Mouse (Mus musculus): ENCODE measurements around the gene Kdm6b. TPM values are rescaled to one million over a fixed set of nuclear protein-coding genes. Genes with fewer than 3 reads are reported as not detected.

Kdm6b gene
- total and polyA plus RNA-seq, 3 experiments: 0.66 to 7.2 (median 5.7) TPM

DNA sequence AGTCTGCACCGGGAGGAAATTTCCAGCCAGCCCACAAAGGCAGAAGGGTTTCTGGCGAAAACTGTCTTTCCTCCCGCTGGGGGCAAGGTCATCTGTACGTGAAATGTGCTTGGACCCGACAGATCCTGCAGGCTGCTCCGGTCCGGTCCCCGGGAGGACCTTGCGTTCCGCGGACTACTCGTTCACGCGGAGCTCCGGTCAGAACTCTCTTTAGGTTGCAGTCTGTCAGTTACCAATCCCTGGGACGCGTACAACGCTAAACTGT lies 3.5 kb downstream of the Kdm6b start:
- peak overlapping the region; percentile 96 for H3K27ac ChIP-seq (ENCODE audit: insufficient read depth, low read depth)
- H3K9ac ChIP-seq (ENCODE audit: insufficient read depth, low read depth): peak overlapping the region; percentile 90
- H3K36me3 ChIP-seq (replicated peaks in 1 of 2; ENCODE audit: control insufficient read depth in 1 of 2, insufficient read depth in 1 of 2, low read length in 1 of 2): peaks cover 25 to 31% of the 10 kb centered on the region in 2 experiments
- H3K4me1 ChIP-seq (ENCODE audit: control insufficient read depth in 1 of 2, insufficient read depth in 2 of 2): peaks cover 28 to 50% of the 10 kb centered on the region in 2 experiments
- in situ Hi-C loops (cut with MboI; ENCODE audit: low pct_ligation_motif_present, low pct_unique_long_range_greater_than_20kb, low sequenced_read_pairs) (no loop called here), dilution Hi-C loops (cut with MboI; ENCODE audit: extremely low pct_ligation_motif_present, extremely low pct_unique_long_range_greater_than_20kb, low sequenced_read_pairs) (no loop called here)
- H3K79me2 ChIP-seq (replicated peaks; ENCODE audit: control insufficient read depth, extremely low read depth, insufficient read depth, poor library complexity, severe bottlenecking): peaks cover 7% of the 10 kb centered on the region; the same call in 1 of the 2 replicates
- H3K27me3 ChIP-seq (replicated peaks): peaks cover 7% of the 10 kb centered on the region
- H3K9me3 ChIP-seq (replicated peaks; ENCODE audit: low read length): no peaks in the 10 kb centered on the region
- DNase-seq (ENCODE audit: extremely low read depth): no peak
- peak overlapping the region; percentile 60 to 73 (median 67) for H3K4me3 ChIP-seq (replicated peaks in 1 of 3; ENCODE audit: low read depth in 2 of 3, low read length in 2 of 3, poor library complexity in 1 of 3)
- H3K4me2 ChIP-seq (ENCODE audit: insufficient read depth, low read depth, poor library complexity, severe bottlenecking): peak overlapping the region; percentile 80
- TF ChIP-seq NELFE (IDR thresholded peaks at IDR 0.05; ENCODE audit: low read depth, low read length) (0 out of 2 replicates have a peak, but pooled peaks have one; percentile 4), MAZ (IDR thresholded peaks at IDR 0.05; ENCODE audit: low read depth, low read length) (no peak), MAX (IDR thresholded peaks at IDR 0.05; ENCODE audit: low read length) (0 out of 2 replicates have a peak, but pooled peaks have one; percentile 37), RCOR1 (conservative IDR thresholded peaks at IDR 0.05; ENCODE audit: low read depth, low read length) (no peak), E2F4 (IDR thresholded peaks at IDR 0.05; ENCODE audit: insufficient replicate concordance, low read depth, low read length) (no peak), ZNF384 (IDR thresholded peaks at IDR 0.05; ENCODE audit: low read depth, low read length) (no peak), ETS1 (conservative IDR thresholded peaks at IDR 0.05; ENCODE audit: low read depth, low read length) (no peak), USF1 (IDR thresholded peaks at IDR 0.05; ENCODE audit: low read depth, low read length) (no peak), ZMIZ1 (IDR thresholded peaks at IDR 0.05; ENCODE audit: low read depth, low read length) (0 out of 2 replicates have a peak, but pooled peaks have one; percentile 15), MAFK (IDR thresholded peaks at IDR 0.05; ENCODE audit: insufficient replicate concordance, low read length) (no peak), SIN3A (IDR thresholded peaks at IDR 0.05; ENCODE audit: low read length) (no peak), ZKSCAN1 (IDR thresholded peaks at IDR 0.05; ENCODE audit: borderline replicate concordance, low read depth, low read length) (no peak)

DNA sequence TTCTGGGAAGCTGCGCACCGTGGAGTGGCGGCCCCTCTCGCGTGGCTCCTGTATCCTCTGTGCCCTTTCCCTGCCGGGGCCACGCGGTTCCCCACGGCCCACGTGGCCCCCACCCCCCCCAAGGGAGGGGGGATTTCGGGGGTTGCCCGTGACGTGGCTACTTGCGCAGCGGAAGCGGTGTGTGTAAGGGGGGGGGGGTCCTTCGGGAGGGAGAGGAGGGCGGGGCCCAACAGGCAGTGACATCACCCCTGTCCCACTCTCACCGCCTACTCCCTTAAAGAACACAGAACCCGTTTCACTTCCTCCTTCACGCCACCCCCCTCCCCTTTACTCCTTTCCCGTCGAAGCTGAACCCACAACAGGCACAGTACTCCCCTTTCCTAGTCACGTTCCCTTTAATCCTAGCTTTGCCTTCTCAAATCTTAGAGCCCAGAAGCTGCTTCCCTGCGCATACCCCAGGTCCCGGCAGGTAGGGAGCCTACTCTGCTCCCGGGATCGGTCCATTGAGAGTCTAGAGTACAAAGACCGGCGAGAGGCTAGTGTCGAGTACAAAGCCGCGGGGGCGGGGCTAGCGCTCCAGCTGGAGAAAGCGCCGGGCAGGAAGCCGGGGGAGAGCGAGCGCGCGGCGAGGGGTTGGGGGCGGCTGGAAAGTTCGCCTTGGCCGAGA lies 4.0 kb downstream of the Kdm6b start:
- peak overlapping the region; percentile 60 to 73 (median 67) for H3K4me3 ChIP-seq (replicated peaks in 1 of 3; ENCODE audit: low read depth in 2 of 3, low read length in 2 of 3, poor library complexity in 1 of 3)
- H3K79me2 ChIP-seq (replicated peaks; ENCODE audit: control insufficient read depth, extremely low read depth, insufficient read depth, poor library complexity, severe bottlenecking): peaks cover 7% of the 10 kb centered on the region; the same call in 1 of the 2 replicates
- peak; percentile 95 for DNase-seq (ENCODE audit: extremely low read depth)
- peaks cover 29 to 36% of the 10 kb centered on the region in 2 experiments for H3K36me3 ChIP-seq (replicated peaks in 1 of 2; ENCODE audit: control insufficient read depth in 1 of 2, insufficient read depth in 1 of 2, low read length in 1 of 2)
- peaks cover 28 to 46% of the 10 kb centered on the region in 2 experiments for H3K4me1 ChIP-seq (ENCODE audit: control insufficient read depth in 1 of 2, insufficient read depth in 2 of 2)
- H3K27me3 ChIP-seq (replicated peaks): peaks cover 7% of the 10 kb centered on the region
- H3K9ac ChIP-seq (ENCODE audit: insufficient read depth, low read depth): peak overlapping the region; percentile 90
- peak overlapping the region; percentile 96 for H3K27ac ChIP-seq (ENCODE audit: insufficient read depth, low read depth)
- peak overlapping the region; percentile 80 for H3K4me2 ChIP-seq (ENCODE audit: insufficient read depth, low read depth, poor library complexity, severe bottlenecking)
- H3K9me3 ChIP-seq (replicated peaks; ENCODE audit: low read length): no peaks in the 10 kb centered on the region
- in situ Hi-C loops (cut with MboI; ENCODE audit: low pct_ligation_motif_present, low pct_unique_long_range_greater_than_20kb, low sequenced_read_pairs) (loop anchor here (10.0 kb wide), 1 partner anchor 115 kb away; no protein-coding TSS in a partner anchor), dilution Hi-C loops (cut with MboI; ENCODE audit: extremely low pct_ligation_motif_present, extremely low pct_unique_long_range_greater_than_20kb, low sequenced_read_pairs) (no loop called here)
- peak; percentile 64; the same call in 1 of the 2 replicates for TF ChIP-seq RCOR1 (conservative IDR thresholded peaks at IDR 0.05; ENCODE audit: low read depth, low read length)
- peak; percentile 82; the same call in 1 of the 2 replicates for TF ChIP-seq EP300 (IDR thresholded peaks at IDR 0.05; ENCODE audit: low read length)
- TF ChIP-seq BHLHE40 (IDR thresholded peaks at IDR 0.05; ENCODE audit: low read depth, low read length): peak; percentile 94
- TF ChIP-seq SIN3A (IDR thresholded peaks at IDR 0.05; ENCODE audit: low read length): peak; percentile 95
- peak; percentile 97 for TF ChIP-seq IRF4 (IDR thresholded peaks at IDR 0.05; ENCODE audit: low read depth, low read length)
- TF ChIP-seq ZMIZ1 (IDR thresholded peaks at IDR 0.05; ENCODE audit: low read depth, low read length): peak; percentile 62; the same call in 1 of the 2 replicates
- no peak for TF ChIP-seq MAFK (IDR thresholded peaks at IDR 0.05; ENCODE audit: insufficient replicate concordance, low read length)
- no peak for TF ChIP-seq JUND (conservative IDR thresholded peaks at IDR 0.05; ENCODE audit: low read depth, low read length)
- peak; percentile 79 for TF ChIP-seq MEF2A (IDR thresholded peaks at IDR 0.05; ENCODE audit: borderline replicate concordance, low read depth, low read length)
- no peak; the same call in 1 of the 2 replicates for TF ChIP-seq POLR2AphosphoS2 (IDR thresholded peaks at IDR 0.05; ENCODE audit: low read depth, low read length)
- TF ChIP-seq USF2 (conservative IDR thresholded peaks at IDR 0.05; ENCODE audit: low read depth, low read length): no peak
- TF ChIP-seq USF1 (IDR thresholded peaks at IDR 0.05; ENCODE audit: low read depth, low read length): peak; percentile 72
- TF ChIP-seq MXI1 (IDR thresholded peaks at IDR 0.05; ENCODE audit: low read depth, low read length): peak; percentile 99
- peak; percentile 34; the same call in 1 of the 2 replicates for TF ChIP-seq NRF1 (IDR thresholded peaks at IDR 0.05; ENCODE audit: low read depth, low read length)
- peak; percentile 99 for TF ChIP-seq ETS1 (conservative IDR thresholded peaks at IDR 0.05; ENCODE audit: low read depth, low read length)
- no peak for TF ChIP-seq GABPA (IDR thresholded peaks at IDR 0.05; ENCODE audit: insufficient replicate concordance, low read depth, low read length)
- no peak for TF ChIP-seq CTCF (conservative IDR thresholded peaks at IDR 0.05 in 1 of 2, IDR thresholded peaks at IDR 0.05 in 1 of 2; ENCODE audit: low read depth in 2 of 2, low read length in 2 of 2)
- TF ChIP-seq ZC3H11A (IDR thresholded peaks at IDR 0.05; ENCODE audit: low read depth, low read length): no peak
- peak; percentile 54 for TF ChIP-seq TCF12 (IDR thresholded peaks at IDR 0.05; ENCODE audit: low read depth, low read length)
- TF ChIP-seq PAX5 (IDR thresholded peaks at IDR 0.05; ENCODE audit: low read length): no peak
- no peak for TF ChIP-seq ZNF384 (IDR thresholded peaks at IDR 0.05; ENCODE audit: low read depth, low read length)
- TF ChIP-seq ZKSCAN1 (IDR thresholded peaks at IDR 0.05; ENCODE audit: borderline replicate concordance, low read depth, low read length): no peak
- TF ChIP-seq HCFC1 (IDR thresholded peaks at IDR 0.05; ENCODE audit: low read depth, low read length): peak; percentile 64
- TF ChIP-seq E2F4 (IDR thresholded peaks at IDR 0.05; ENCODE audit: insufficient replicate concordance, low read depth, low read length): no peak
- TF ChIP-seq MYC (IDR thresholded peaks at IDR 0.05; ENCODE audit: low read depth, low read length): peak; percentile 96; the same call in 1 of the 2 replicates
- peak; percentile 76 for TF ChIP-seq ELF1 (IDR thresholded peaks at IDR 0.05; ENCODE audit: low read depth, low read length)
